Mouse (Mus musculus): ENCODE data around the gene Tmem119. TPM values are rescaled to one million over a fixed set of nuclear protein-coding genes. Genes with fewer than 3 reads are reported as not detected.

Gene Tmem119
- total RNA-seq (2021) = 1 to 10 TPM; 3.6 to 5.8 TPM
- 7.3 and 12.0 TPM in 2 replicates for polyA plus RNA-seq (2012; rRNA removed)
- long read RNA-seq, transcript Tmem119-201 (2 exons, 2,242 nt) = major isoform, 7 of 7 reads
- long read RNA-seq, partial matches to known transcripts = 0 of 7 reads
- long read RNA-seq, other reads (novel, unspliced or antisense) = 0 of 7 reads

DNA sequence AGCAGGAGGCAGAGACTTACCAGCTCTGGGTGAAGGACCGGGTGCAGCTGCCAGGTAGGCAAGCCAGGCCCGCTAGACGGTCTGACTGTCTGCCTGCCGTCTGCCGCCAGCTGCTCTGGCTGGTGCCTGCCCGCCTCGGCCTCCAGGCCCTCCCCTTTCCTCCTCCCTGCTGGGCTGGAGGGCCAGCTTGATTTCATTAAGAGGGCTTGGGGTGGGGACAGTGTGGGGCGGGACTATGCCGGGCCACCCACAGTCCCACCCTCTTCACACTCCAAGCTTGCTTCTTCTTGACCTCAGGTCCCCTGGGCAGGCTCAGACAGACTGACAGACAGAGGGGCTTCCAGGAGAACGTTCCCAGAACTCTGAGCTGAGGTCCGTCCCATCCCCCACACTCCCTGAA is at the start of gene Tmem119:
Tmem119 (minus strand) TSS at position 237 of the 400 bp plus-strand sequence.
- H3K9ac ChIP-seq (ENCODE audit: low read depth, low read length) = peak within 1 kb of the TSS; percentile 23; the same call in 1 of the 2 replicates
- peak within 1 kb of the TSS; percentile 56 for H3K27ac ChIP-seq
- no peaks in the 10 kb centered on the region for H3K27me3 ChIP-seq (ENCODE audit: control insufficient read depth, insufficient read depth, low read length)
- H3K4me3 ChIP-seq = peak within 1 kb of the TSS; percentile 23; the same call in 1 of the 2 replicates
- peak; percentile 71 to 79 for DNase-seq
- H3K36me3 ChIP-seq (ENCODE audit: control insufficient read depth, insufficient read depth, low read length) = no peaks in the 10 kb centered on the region
- intact Hi-C loops (cut with DNase I) = no loop called here
- no peak for TF ChIP-seq CTCF (IDR thresholded peaks at IDR 0.05)
- TF ChIP-seq EP300 (IDR thresholded peaks at IDR 0.05; ENCODE audit: insufficient read depth, low read depth, low read length) = no peak
- peak; percentile 65 for TF ChIP-seq POLR2A (IDR thresholded peaks at IDR 0.05; ENCODE audit: insufficient read depth, low read depth, low read length)
- WGBS = 4% methylated on average over 11 of the region's 11 CpGs
- H3K79me2 ChIP-seq (replicated peaks; ENCODE audit: control insufficient read depth, insufficient read depth, low read length) = no peaks in the 10 kb centered on the region
- no peaks in the 10 kb centered on the region for H3K4me1 ChIP-seq (ENCODE audit: control insufficient read depth, insufficient read depth, low read length)

DNA sequence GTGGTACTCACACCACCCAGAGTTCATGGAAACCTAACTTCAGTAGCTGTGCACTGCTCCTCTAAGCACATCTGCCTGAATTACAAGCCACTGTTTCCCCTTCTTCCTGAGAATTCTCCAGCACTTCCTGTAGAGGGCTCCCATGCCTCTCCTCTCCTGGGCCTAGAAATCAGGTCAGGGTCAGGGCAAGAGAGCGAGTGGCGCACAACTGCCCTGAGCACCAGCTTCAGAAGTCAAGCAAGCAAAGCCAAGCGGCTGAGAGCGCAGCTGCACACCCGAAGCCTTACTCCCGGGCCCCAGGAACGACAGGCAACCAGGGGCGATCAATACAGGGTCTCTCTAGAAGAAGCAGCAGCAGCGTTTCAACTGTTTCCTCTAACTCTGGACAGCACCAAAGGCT is 47.3 kb upstream of the Tmem119 start:
- Histone ChIP-seq H3K9ac (ENCODE audit: low read depth, low read length) (no peak overlapping the region), H3K36me3 (ENCODE audit: control insufficient read depth, insufficient read depth, low read length) (no peaks in the 10 kb centered on the region), H3K27me3 (ENCODE audit: control insufficient read depth, insufficient read depth, low read length) (no peaks in the 10 kb centered on the region), H3K79me2 (replicated peaks; ENCODE audit: control insufficient read depth, insufficient read depth, low read length) (no peaks in the 10 kb centered on the region), H3K4me3 (no peak overlapping the region), H3K4me1 (ENCODE audit: control insufficient read depth, insufficient read depth, low read length) (no peaks in the 10 kb centered on the region), H3K27ac (no peak overlapping the region)
- intact Hi-C loops (cut with DNase I) = no loop called here
- no peak for DNase-seq
- 82% methylated on average over 9 of the region's 9 CpGs for WGBS
- no peak for TF ChIP-seq EP300 (IDR thresholded peaks at IDR 0.05; ENCODE audit: insufficient read depth, low read depth, low read length)
- peak; percentile 14 for TF ChIP-seq CTCF (IDR thresholded peaks at IDR 0.05)
- no peak for TF ChIP-seq POLR2A (IDR thresholded peaks at IDR 0.05; ENCODE audit: insufficient read depth, low read depth, low read length)

DNA sequence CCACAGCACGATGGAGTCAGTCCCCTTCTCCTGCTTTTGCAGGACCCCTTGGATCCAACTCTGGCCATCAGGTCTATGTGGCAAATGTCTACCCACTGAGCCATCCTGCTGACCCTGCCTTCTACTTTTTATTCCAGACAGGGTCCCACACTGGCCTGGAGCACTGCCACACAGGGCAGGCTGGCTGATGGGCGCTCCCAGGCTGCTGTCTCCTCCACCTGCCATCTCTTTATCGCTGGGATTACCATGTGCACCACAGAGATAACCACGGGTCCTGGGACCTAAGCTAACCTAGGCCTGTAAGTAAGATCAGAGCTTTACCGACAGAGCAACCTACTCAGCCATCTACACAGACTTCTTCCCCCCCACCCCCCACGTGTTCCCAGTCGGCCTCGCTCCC is 46.3 kb upstream of the Tmem119 start:
- WGBS = 90% methylated on average over 8 of the region's 8 CpGs
- Histone ChIP-seq H3K4me3 (no peak overlapping the region), H3K4me1 (ENCODE audit: control insufficient read depth, insufficient read depth, low read length) (0 out of 2 replicates have a peak, but pooled peaks cover 2% of the 10 kb centered on the region), H3K27me3 (ENCODE audit: control insufficient read depth, insufficient read depth, low read length) (no peaks in the 10 kb centered on the region), H3K79me2 (replicated peaks; ENCODE audit: control insufficient read depth, insufficient read depth, low read length) (no peaks in the 10 kb centered on the region), H3K9ac (ENCODE audit: low read depth, low read length) (no peak overlapping the region), H3K27ac (no peak overlapping the region), H3K36me3 (ENCODE audit: control insufficient read depth, insufficient read depth, low read length) (no peaks in the 10 kb centered on the region)
- no peak for TF ChIP-seq POLR2A (IDR thresholded peaks at IDR 0.05; ENCODE audit: insufficient read depth, low read depth, low read length)
- no peak for DNase-seq
- intact Hi-C loops (cut with DNase I) = no loop called here

DNA sequence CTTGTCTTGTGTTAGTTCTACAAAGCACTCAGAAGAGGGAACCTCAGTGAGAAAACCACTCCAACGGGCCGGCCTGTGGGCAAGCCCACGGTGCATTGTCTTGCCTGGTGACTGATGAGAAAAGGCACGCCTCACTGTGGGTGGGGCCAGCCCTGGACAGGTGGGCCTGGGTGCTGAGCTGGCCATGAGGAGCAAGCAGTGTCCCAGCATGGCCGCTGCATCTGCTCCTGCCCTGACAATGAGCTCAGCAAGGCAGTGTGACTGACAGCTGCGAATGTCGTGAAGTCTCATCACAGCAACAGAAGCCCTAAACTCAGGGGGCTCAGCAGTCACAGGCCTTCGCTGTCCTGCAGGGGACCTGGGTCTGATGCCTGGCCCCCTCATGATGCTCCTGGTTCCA is 45.3 kb upstream of the Tmem119 start:
- Histone ChIP-seq H3K36me3 (ENCODE audit: control insufficient read depth, insufficient read depth, low read length) (no peaks in the 10 kb centered on the region), H3K4me3 (no peak overlapping the region), H3K79me2 (replicated peaks; ENCODE audit: control insufficient read depth, insufficient read depth, low read length) (no peaks in the 10 kb centered on the region), H3K9ac (ENCODE audit: low read depth, low read length) (no peak overlapping the region), H3K27ac (no peak overlapping the region), H3K4me1 (ENCODE audit: control insufficient read depth, insufficient read depth, low read length) (0 out of 2 replicates have a peak, but pooled peaks cover 2% of the 10 kb centered on the region), H3K27me3 (ENCODE audit: control insufficient read depth, insufficient read depth, low read length) (no peaks in the 10 kb centered on the region)
- 87% methylated on average over 8 of the region's 8 CpGs for WGBS
- DNase-seq = no peak
- intact Hi-C loops (cut with DNase I) = no loop called here
- no peak for TF ChIP-seq POLR2A (IDR thresholded peaks at IDR 0.05; ENCODE audit: insufficient read depth, low read depth, low read length)
- no peak for TF ChIP-seq EP300 (IDR thresholded peaks at IDR 0.05; ENCODE audit: insufficient read depth, low read depth, low read length)
- TF ChIP-seq CTCF (IDR thresholded peaks at IDR 0.05) = no peak

DNA sequence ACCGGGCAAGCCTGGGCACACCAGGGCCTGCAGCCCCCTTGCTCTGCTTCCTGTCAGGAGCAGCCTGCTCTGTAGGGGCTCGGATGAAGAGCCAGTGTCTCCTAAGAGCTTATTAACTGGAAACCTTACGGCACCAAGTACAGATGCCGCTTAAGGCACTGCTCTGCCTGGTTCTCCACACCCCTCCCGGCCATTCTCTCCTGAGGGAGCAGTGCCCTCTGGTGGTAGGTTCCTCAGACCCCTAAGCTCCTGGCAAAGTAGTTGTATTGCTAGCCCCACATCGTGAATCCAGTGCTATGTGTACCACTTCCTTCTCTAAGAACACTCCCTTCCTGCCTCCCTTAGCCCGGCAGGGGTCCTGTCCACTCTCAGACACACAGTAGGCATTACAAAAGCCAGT is 44.4 kb upstream of the Tmem119 start:
- H3K4me1 ChIP-seq (ENCODE audit: control insufficient read depth, insufficient read depth, low read length) = 0 out of 2 replicates have a peak, but pooled peaks cover 2% of the 10 kb centered on the region
- H3K79me2 ChIP-seq (replicated peaks; ENCODE audit: control insufficient read depth, insufficient read depth, low read length) = no peaks in the 10 kb centered on the region
- peak; percentile 65 to 74 for DNase-seq
- intact Hi-C loops (cut with DNase I) = no loop called here
- 56% methylated on average over 7 of the region's 7 CpGs for whole genome bisulfite sequencing
- TF ChIP-seq CTCF (IDR thresholded peaks at IDR 0.05) (peak; percentile 78), EP300 (IDR thresholded peaks at IDR 0.05; ENCODE audit: insufficient read depth, low read depth, low read length) (no peak), POLR2A (IDR thresholded peaks at IDR 0.05; ENCODE audit: insufficient read depth, low read depth, low read length) (no peak)
- H3K27me3 ChIP-seq (ENCODE audit: control insufficient read depth, insufficient read depth, low read length) = no peaks in the 10 kb centered on the region
- no peak overlapping the region for H3K4me3 ChIP-seq
- no peaks in the 10 kb centered on the region for H3K36me3 ChIP-seq (ENCODE audit: control insufficient read depth, insufficient read depth, low read length)
- H3K27ac ChIP-seq = no peak overlapping the region
- H3K9ac ChIP-seq (ENCODE audit: low read depth, low read length) = no peak overlapping the region

DNA sequence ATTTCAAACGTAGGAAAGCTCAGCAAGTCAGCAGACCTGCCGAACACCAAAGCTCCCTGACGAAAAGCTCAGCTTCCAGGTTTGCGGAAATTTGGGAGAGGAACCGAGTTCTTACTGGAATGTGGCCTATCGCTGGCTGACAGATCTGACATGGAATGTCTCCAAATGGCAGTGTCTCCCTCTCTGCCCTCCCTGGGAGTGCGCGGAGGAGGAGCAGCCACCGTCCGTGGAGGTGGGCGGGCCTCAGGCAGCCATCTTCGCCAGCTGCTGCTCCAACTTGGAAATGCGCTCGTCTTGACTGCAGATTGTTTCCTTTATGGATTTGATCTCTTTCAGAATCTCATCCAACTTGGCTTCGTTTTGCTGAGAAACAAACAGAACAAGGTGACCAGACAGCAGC is 43.8 kb upstream of the Tmem119 start:
- Histone ChIP-seq H3K79me2 (replicated peaks; ENCODE audit: control insufficient read depth, insufficient read depth, low read length) (no peaks in the 10 kb centered on the region), H3K4me1 (ENCODE audit: control insufficient read depth, insufficient read depth, low read length) (0 out of 2 replicates have a peak, but pooled peaks cover 2% of the 10 kb centered on the region), H3K9ac (ENCODE audit: low read depth, low read length) (no peak overlapping the region), H3K27ac (no peak overlapping the region), H3K36me3 (ENCODE audit: control insufficient read depth, insufficient read depth, low read length) (no peaks in the 10 kb centered on the region), H3K4me3 (no peak overlapping the region), H3K27me3 (ENCODE audit: control insufficient read depth, insufficient read depth, low read length) (no peaks in the 10 kb centered on the region)
- intact Hi-C loops (cut with DNase I) = no loop called here
- WGBS = 67% methylated on average over 15 of the region's 15 CpGs
- no peak for DNase-seq
- TF ChIP-seq EP300 (IDR thresholded peaks at IDR 0.05; ENCODE audit: insufficient read depth, low read depth, low read length) = no peak
- no peak for TF ChIP-seq CTCF (IDR thresholded peaks at IDR 0.05)
- no peak for TF ChIP-seq POLR2A (IDR thresholded peaks at IDR 0.05; ENCODE audit: insufficient read depth, low read depth, low read length)
